Mouse (Mus musculus) liver, adult 2 months (tissue): Measurements from ENCODE around the gene Urb1. TPM values are rescaled to one million over a fixed set of nuclear protein-coding genes. Genes with fewer than 3 reads are reported as not detected.
A peak's percentile ranks its signal among the peaks of the same experiment; 100 is the strongest.

ENCODE experiments used
- DNase-seq: peaks from one replicate; pipeline ENCODE4 v3.0.0-alpha.2; 2011; ENCODE audit warnings: low read depth, low spot score; ENCODE audit errors: extremely low read depth
- H3K27ac ChIP-seq: fragments of 200-500 bp; replicated peaks from 2 replicates; pipeline ENCODE4 v1.5.1; 2012; ENCODE audit warnings: low read depth, mild to moderate bottlenecking, control low read depth, inconsistent platforms, low read length; ENCODE audit not compliant: insufficient read depth
- H3K27me3 ChIP-seq: fragments of 200-500 bp; 2 replicates; pipeline ENCODE4 v1.6.1; 2012; ENCODE audit warnings: mild to moderate bottlenecking, moderate library complexity, low read length, inconsistent platforms; ENCODE audit not compliant: control insufficient read depth, insufficient read depth
- H3K36me3 ChIP-seq: fragments of 200-500 bp; 2 replicates; pipeline ENCODE4 v1.6.1; 2012; ENCODE audit warnings: low read length, inconsistent platforms; ENCODE audit not compliant: control insufficient read depth, insufficient read depth
- H3K4me1 ChIP-seq: fragments of 200-500 bp; 2 replicates; pipeline ENCODE4 v1.6.1; 2011; ENCODE audit warnings: low read length; ENCODE audit not compliant: control insufficient read depth, insufficient read depth
- H3K4me3 ChIP-seq: fragments of 200-500 bp; 2 replicates; pipeline ENCODE4 v1.5.1; 2011; ENCODE audit warnings: low read depth, mild to moderate bottlenecking, control low read depth, low read length, moderate library complexity; ENCODE audit not compliant: insufficient read depth
- H3K79me2 ChIP-seq: fragments of 200-500 bp; 2 replicates; pipeline ENCODE4 v1.6.1; 2012; ENCODE audit warnings: inconsistent platforms, mild to moderate bottlenecking, low read length, moderate library complexity; ENCODE audit not compliant: control insufficient read depth, insufficient read depth
- H3K9ac ChIP-seq: fragments of 200-500 bp; 2 replicates; pipeline ENCODE4 v1.6.1; 2012; ENCODE audit warnings: low read depth, mild to moderate bottlenecking, control low read depth, inconsistent platforms, low read length
- CTCF ChIP-seq: fragments of 200-500 bp; IDR thresholded peaks from 2 replicates; pipeline ENCODE4 v1.5.1; 2011; ENCODE audit warnings: low read depth, low read length, control low read depth
- POLR2A ChIP-seq: fragments of 200-500 bp; IDR thresholded peaks from 2 replicates; pipeline ENCODE4 v1.6.1; 2011; ENCODE audit warnings: low read length, control low read depth; ENCODE audit not compliant: insufficient read depth; ENCODE audit errors: extremely low read depth
- WGBS: fragments of 180-500 bp; shearing (Covaris S2); methylation state at CpG from one replicate; pipeline ENCODE4 v1.1.7; 2018; 5-methylcytosine and 5-hydroxymethylcytosine counted together
- polyA plus RNA-seq: library from polyadenylated mRNA; depleted of rRNA; stranded (reverse); fragments of >200 nt; gene quantifications from 2 replicates; pipeline ENCODE4 v1.2.3, GENCODE M21; 2012
- total RNA-seq: library from RNA; depleted of rRNA; stranded (reverse); fragments of >200 nt; gene quantifications from 2 replicates; pipeline ENCODE4 v1.2.3, GENCODE M21; 2014

The Urb1 gene
- total and polyA plus RNA-seq, 2 experiments, result 1.9 to 2.7 TPM

- WGBS, result 95% methylated on average over 3 of the region's 3 CpGs
- Histone ChIP-seq H3K27ac (no peak overlapping the region), H3K4me1 (no peaks in the 10 kb centered on the region), H3K4me3 (no peak overlapping the region), H3K36me3 (peaks cover 24% of the 10 kb centered on the region), H3K27me3 (no peaks in the 10 kb centered on the region), H3K79me2 (no peaks in the 10 kb centered on the region), H3K9ac (no peak overlapping the region)
- TF ChIP-seq CTCF (peak; percentile 52), POLR2A (no peak)
- peak; percentile 21 for DNase-seq
Measured at GRCm38 (mm10) chr16:90801928-90802327, 8.3 kb downstream of the Urb1 start.

GRCm38 (mm10) chr16:90801251-90801650 lies 9.0 kb downstream of the Urb1 start:
- no peaks in the 10 kb centered on the region for H3K79me2 ChIP-seq
- DNase-seq, result no peak
- no peak overlapping the region for H3K27ac ChIP-seq
- no peak overlapping the region for H3K9ac ChIP-seq
- H3K36me3 ChIP-seq, result peaks cover 28% of the 10 kb centered on the region
- TF ChIP-seq POLR2A, result no peak
- H3K27me3 ChIP-seq, result no peaks in the 10 kb centered on the region
- H3K4me1 ChIP-seq, result no peaks in the 10 kb centered on the region
- H3K4me3 ChIP-seq, result no peak overlapping the region
- 95% methylated on average over 5 of the region's 5 CpGs for WGBS

- DNase-seq, result no peak
Measured at GRCm38 (mm10) chr16:90799840-90800239, 10.4 kb downstream of the Urb1 start.

GRCm38 (mm10) chr16:90798848-90799247 lies 11.4 kb downstream of the Urb1 start:
- WGBS, result 93% methylated on average over 5 of the region's 5 CpGs
- no peak overlapping the region for H3K9ac ChIP-seq
- no peak for TF ChIP-seq CTCF
- no peak for TF ChIP-seq POLR2A
- no peaks in the 10 kb centered on the region for H3K79me2 ChIP-seq
- no peaks in the 10 kb centered on the region for H3K4me1 ChIP-seq
- H3K27ac ChIP-seq, result no peak overlapping the region
- H3K27me3 ChIP-seq, result no peaks in the 10 kb centered on the region
- no peak overlapping the region for H3K4me3 ChIP-seq
- peaks cover 37% of the 10 kb centered on the region for H3K36me3 ChIP-seq
- DNase-seq, result no peak

More at GRCm38 (mm10) chr16:90799840-90800239, 10.4 kb downstream of the Urb1 start:
- Histone ChIP-seq H3K4me3 (no peak overlapping the region), H3K36me3 (peaks cover 40% of the 10 kb centered on the region), H3K27ac (no peak overlapping the region), H3K79me2 (no peaks in the 10 kb centered on the region), H3K4me1 (no peaks in the 10 kb centered on the region), H3K27me3 (no peaks in the 10 kb centered on the region), H3K9ac (no peak overlapping the region)
- no peak for TF ChIP-seq CTCF
- WGBS, result 90% methylated on average over 10 of the region's 10 CpGs

- no peaks in the 10 kb centered on the region for H3K79me2 ChIP-seq
- H3K27ac ChIP-seq, result no peak overlapping the region
- no peak for DNase-seq
- no peak overlapping the region for H3K9ac ChIP-seq
- H3K27me3 ChIP-seq, result no peaks in the 10 kb centered on the region
- H3K4me1 ChIP-seq, result no peaks in the 10 kb centered on the region
- 92% methylated on average over 8 of the region's 8 CpGs for WGBS
- H3K4me3 ChIP-seq, result no peak overlapping the region
- TF ChIP-seq CTCF, result no peak
- TF ChIP-seq POLR2A, result no peak
- H3K36me3 ChIP-seq, result peaks cover 35% of the 10 kb centered on the region
Measured at GRCm38 (mm10) chr16:90798446-90798845, 11.8 kb downstream of the Urb1 start.

- Histone ChIP-seq H3K27ac (no peak overlapping the region), H3K4me1 (no peaks in the 10 kb centered on the region), H3K79me2 (no peaks in the 10 kb centered on the region), H3K27me3 (no peaks in the 10 kb centered on the region), H3K36me3 (peaks cover 36% of the 10 kb centered on the region), H3K9ac (no peak overlapping the region), H3K4me3 (no peak overlapping the region)
- no peak for DNase-seq
- TF ChIP-seq POLR2A, result no peak
- no peak for TF ChIP-seq CTCF
Measured at GRCm38 (mm10) chr16:90794708-90795107, 15.5 kb downstream of the Urb1 start.
